Mouse (Mus musculus) forebrain, embryonic 16.5 days (tissue): ENCODE results near the gene Arrb1. TPM values are rescaled to one million over a fixed set of nuclear protein-coding genes. Genes with fewer than 3 reads are reported as not detected.
A peak's percentile ranks its signal among the peaks of the same experiment; 100 is the strongest.

Experiments used
- ATAC-seq: fragments of 200-750 bp; cut with Nextera tagmentation; 2 replicates; pipeline ENCODE4 v1.8.0; 2017; ENCODE audit warnings: mild to moderate bottlenecking, moderate library complexity
- H3K27ac ChIP-seq: fragments of 300-500 bp; sonication (generic); 2 replicates; pipeline ENCODE4 v1.5.1; 2014; ENCODE audit warnings: low read length, control low read depth
- H3K27me3 ChIP-seq: fragments of 300-500 bp; sonication (generic); replicated peaks from 2 replicates; pipeline ENCODE4 v1.6.1; 2014; ENCODE audit warnings: low read length; ENCODE audit not compliant: control insufficient read depth, insufficient read depth
- H3K36me3 ChIP-seq: fragments of 300-500 bp; sonication (generic); 2 replicates; pipeline ENCODE4 v1.6.1; 2014; ENCODE audit not compliant: control insufficient read depth, insufficient read depth
- H3K4me1 ChIP-seq: fragments of 300-500 bp; sonication (generic); replicated peaks from 2 replicates; pipeline ENCODE4 v1.6.1; 2014; ENCODE audit warnings: low read length; ENCODE audit not compliant: control insufficient read depth, insufficient read depth
- H3K4me2 ChIP-seq: fragments of 300-500 bp; sonication (generic); 2 replicates; pipeline ENCODE4 v1.6.1; 2014; ENCODE audit warnings: mild to moderate bottlenecking, low read length, control low read depth
- H3K4me3 ChIP-seq: fragments of 300-500 bp; sonication (generic); replicated peaks from 2 replicates; pipeline ENCODE4 v1.5.1; 2014; ENCODE audit warnings: mild to moderate bottlenecking, low read length, control low read depth
- H3K9ac ChIP-seq: fragments of 300-500 bp; sonication (generic); replicated peaks from 2 replicates; pipeline ENCODE4 v1.6.1; 2014; ENCODE audit warnings: low read depth, low read length, control low read depth
- H3K9me3 ChIP-seq: fragments of 300-500 bp; sonication (generic); 2 replicates; pipeline ENCODE4 v1.6.1; 2016; ENCODE audit warnings: low read length; ENCODE audit not compliant: control insufficient read depth
- WGBS: fragments of 180-500 bp; shearing (Covaris S2); extraction: QIAGEN DNeasy Blood & Tissue Kit; methylation state at CpG from one replicate; pipeline ENCODE4 v1.1.7; 2014; 5-methylcytosine and 5-hydroxymethylcytosine counted together
- polyA plus RNA-seq: library from polyadenylated mRNA; unstranded; fragments of >200 nt; fragmentation: Nextera tagmentation; extraction: Ambion mirVana; gene quantifications from 2 replicates; pipeline ENCODE4 v1.2.1, GENCODE M21; 2015

Gene Arrb1
- polyA plus RNA-seq, 1 experiment from 2014 or later, result 18.1 TPM

DNA sequence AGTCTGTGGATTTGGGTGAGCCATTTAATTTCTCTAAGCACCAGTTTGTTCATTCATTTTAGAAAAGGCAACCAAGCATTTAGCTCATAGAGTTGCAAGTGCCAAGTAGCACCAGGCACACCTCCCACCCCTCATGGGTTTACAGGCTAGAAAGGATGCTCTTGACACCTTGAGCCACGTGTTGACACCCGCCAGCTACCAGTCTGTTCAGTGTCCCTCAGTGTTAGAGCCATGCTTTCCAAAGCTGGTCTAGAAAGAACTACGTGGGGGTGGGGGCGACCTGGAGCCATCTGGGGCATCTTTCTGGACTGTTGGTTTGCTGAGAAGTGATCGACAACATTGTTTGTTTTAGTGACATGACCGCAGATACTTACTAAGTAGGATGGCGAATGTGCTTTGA, 1.7 kb upstream of the Arrb1 start:
- Histone ChIP-seq H3K4me3 (no peak overlapping the region), H3K4me1 (peaks cover 36% of the 10 kb centered on the region), H3K36me3 (no peaks in the 10 kb centered on the region), H3K27ac (no peak overlapping the region), H3K4me2 (no peak overlapping the region), H3K9ac (no peak overlapping the region), H3K9me3 (no peaks in the 10 kb centered on the region), H3K27me3 (no peaks in the 10 kb centered on the region)
- ATAC-seq, result no peak
- 89% methylated on average over 7 of the region's 7 CpGs for WGBS

GRCm38 (mm10) chr7:99534501-99534900, 765 bp upstream of the Arrb1 start:
- WGBS, result 38% methylated on average over 5 of the region's 5 CpGs
- H3K4me3 ChIP-seq, result peak overlapping the region; percentile 87

GRCm38 (mm10) chr7:99535741-99536501, 655 bp downstream of the Arrb1 start:
- H3K36me3 ChIP-seq, result no peaks in the 10 kb centered on the region
- H3K9me3 ChIP-seq, result no peaks in the 10 kb centered on the region
- peak overlapping the region; percentile 90 for H3K27ac ChIP-seq
- peaks cover 57% of the 10 kb centered on the region for H3K4me1 ChIP-seq
- peak overlapping the region; percentile 80 for H3K4me2 ChIP-seq
- no peaks in the 10 kb centered on the region for H3K27me3 ChIP-seq
- ATAC-seq, result peak; percentile 49
- WGBS, result 9% methylated on average over 46 of the region's 46 CpGs
- H3K4me3 ChIP-seq, result peak overlapping the region; percentile 87
- H3K9ac ChIP-seq, result peak overlapping the region; percentile 97

More at GRCm38 (mm10) chr7:99534501-99534900, 765 bp upstream of the Arrb1 start:
- Histone ChIP-seq H3K4me1 (peaks cover 45% of the 10 kb centered on the region), H3K36me3 (no peaks in the 10 kb centered on the region), H3K4me2 (peak overlapping the region; percentile 80), H3K9ac (peak overlapping the region; percentile 97), H3K27me3 (no peaks in the 10 kb centered on the region), H3K9me3 (no peaks in the 10 kb centered on the region), H3K27ac (peak overlapping the region; percentile 90)
- no peak; the same call in 1 of the 2 replicates for ATAC-seq

DNA sequence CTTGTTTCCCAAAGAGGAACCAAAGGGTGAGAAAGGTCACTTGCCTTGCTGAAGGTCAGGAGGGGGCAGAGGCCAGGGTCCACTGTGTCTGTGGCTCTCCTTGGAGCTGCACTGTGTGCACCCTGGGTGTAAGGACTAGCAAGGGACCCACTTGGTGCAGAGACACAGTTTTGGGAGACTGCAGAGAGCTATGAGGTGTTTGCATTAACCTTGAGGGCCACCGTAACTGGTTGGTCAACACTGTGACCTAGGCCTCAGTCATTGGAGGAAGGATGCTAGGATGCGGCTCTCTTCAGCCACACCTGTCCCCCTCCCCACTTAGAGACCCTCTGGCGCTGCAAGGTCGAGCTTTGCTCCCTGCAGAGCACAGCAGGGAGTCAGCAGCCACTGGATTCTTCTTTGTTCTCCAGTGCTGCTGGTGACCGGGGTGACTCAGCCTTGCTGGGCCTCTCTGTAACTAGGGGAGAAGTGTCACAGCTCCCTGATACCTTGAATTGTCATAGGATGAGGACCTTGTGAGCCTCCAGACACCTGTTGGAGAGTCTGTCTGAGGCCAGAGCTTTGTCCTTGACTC, 2.0 kb downstream of the Arrb1 start:
- H3K4me3 ChIP-seq, result peak overlapping the region; percentile 87
- H3K4me2 ChIP-seq, result peak overlapping the region; percentile 80
- H3K27me3 ChIP-seq, result no peaks in the 10 kb centered on the region
- H3K9me3 ChIP-seq, result no peaks in the 10 kb centered on the region
- H3K36me3 ChIP-seq, result no peaks in the 10 kb centered on the region
- WGBS, result 39% methylated on average over 5 of the region's 5 CpGs
- no peak overlapping the region for H3K27ac ChIP-seq
- H3K9ac ChIP-seq, result no peak overlapping the region
- no peak for ATAC-seq
- H3K4me1 ChIP-seq, result peaks cover 57% of the 10 kb centered on the region

- Histone ChIP-seq H3K27ac (no peak overlapping the region), H3K36me3 (no peaks in the 10 kb centered on the region), H3K4me1 (peaks cover 57% of the 10 kb centered on the region), H3K27me3 (no peaks in the 10 kb centered on the region), H3K4me3 (no peak overlapping the region), H3K4me2 (peak overlapping the region; percentile 80), H3K9me3 (no peaks in the 10 kb centered on the region), H3K9ac (peak overlapping the region; percentile 22; the same call in 1 of the 2 replicates)
- no peak for ATAC-seq
- 65% methylated on average over 4 of the region's 4 CpGs for WGBS
Observed at GRCm38 (mm10) chr7:99538421-99538820, 3.2 kb downstream of the Arrb1 start.

GRCm38 (mm10) chr7:99539201-99539891, 4.1 kb downstream of the Arrb1 start:
- ATAC-seq, result no peak
- 28% methylated on average over 8 of the region's 8 CpGs for WGBS
- no peak overlapping the region for H3K4me3 ChIP-seq
- no peak overlapping the region; the same call in none of the 2 replicates for H3K4me2 ChIP-seq
- H3K36me3 ChIP-seq, result no peaks in the 10 kb centered on the region
- no peak overlapping the region for H3K27ac ChIP-seq
- H3K27me3 ChIP-seq, result no peaks in the 10 kb centered on the region
- no peaks in the 10 kb centered on the region for H3K9me3 ChIP-seq
- H3K4me1 ChIP-seq, result peaks cover 54% of the 10 kb centered on the region
- H3K9ac ChIP-seq, result no peak overlapping the region

DNA sequence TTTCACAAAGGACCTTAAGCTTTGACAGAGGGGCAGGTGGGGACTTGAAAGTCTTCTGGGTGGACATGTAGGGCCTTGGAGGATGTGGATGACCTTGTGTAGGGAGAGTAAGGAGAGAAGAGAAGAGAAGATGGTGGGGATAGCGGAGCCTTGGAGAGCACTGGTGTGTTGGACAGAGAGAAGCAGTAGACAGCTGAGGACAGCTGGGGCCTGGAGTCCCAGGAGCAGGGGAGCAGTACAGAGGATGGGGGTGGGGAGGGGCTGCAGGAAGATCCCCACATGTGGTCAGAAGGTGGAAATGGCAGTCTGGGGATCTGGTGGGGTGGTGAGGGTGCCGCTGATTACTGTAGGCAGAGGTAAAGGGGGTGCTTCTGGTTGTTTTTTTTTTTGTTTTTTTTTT, 4.8 kb downstream of the Arrb1 start:
- Histone ChIP-seq H3K4me2 (no peak overlapping the region; the same call in 1 of the 2 replicates), H3K9me3 (no peaks in the 10 kb centered on the region), H3K36me3 (no peaks in the 10 kb centered on the region), H3K9ac (no peak overlapping the region), H3K4me3 (no peak overlapping the region), H3K4me1 (peaks cover 51% of the 10 kb centered on the region), H3K27me3 (no peaks in the 10 kb centered on the region), H3K27ac (no peak overlapping the region)
- ATAC-seq, result no peak
- 95% methylated on average over 2 of the region's 2 CpGs for WGBS

DNA sequence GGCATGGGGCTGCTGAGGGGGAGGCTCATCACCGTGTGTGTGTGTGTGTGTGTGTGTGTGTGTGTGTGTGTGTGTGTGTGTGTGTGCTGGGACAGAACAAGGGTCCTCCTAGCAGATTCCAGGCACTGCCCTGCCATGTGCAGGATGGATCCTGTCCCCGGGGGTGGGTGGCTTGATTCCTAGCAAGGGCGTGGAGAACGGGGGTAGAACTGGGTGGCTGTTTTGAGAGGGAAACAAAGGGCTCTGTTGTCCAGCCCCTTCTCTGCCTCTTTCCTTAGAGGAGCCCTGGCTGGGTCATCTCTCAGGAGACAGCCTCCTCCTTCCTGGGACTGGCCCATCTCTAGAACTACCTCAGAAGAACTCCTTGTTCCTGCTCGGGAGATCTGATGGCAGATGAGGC, 5.9 kb downstream of the Arrb1 start:
- Histone ChIP-seq H3K36me3 (no peaks in the 10 kb centered on the region), H3K9ac (no peak overlapping the region), H3K4me2 (no peak overlapping the region), H3K9me3 (no peaks in the 10 kb centered on the region), H3K4me1 (peaks cover 60% of the 10 kb centered on the region), H3K4me3 (no peak overlapping the region), H3K27me3 (no peaks in the 10 kb centered on the region), H3K27ac (no peak overlapping the region)
- ATAC-seq, result no peak
- 48% methylated on average over 5 of the region's 5 CpGs for WGBS

DNA sequence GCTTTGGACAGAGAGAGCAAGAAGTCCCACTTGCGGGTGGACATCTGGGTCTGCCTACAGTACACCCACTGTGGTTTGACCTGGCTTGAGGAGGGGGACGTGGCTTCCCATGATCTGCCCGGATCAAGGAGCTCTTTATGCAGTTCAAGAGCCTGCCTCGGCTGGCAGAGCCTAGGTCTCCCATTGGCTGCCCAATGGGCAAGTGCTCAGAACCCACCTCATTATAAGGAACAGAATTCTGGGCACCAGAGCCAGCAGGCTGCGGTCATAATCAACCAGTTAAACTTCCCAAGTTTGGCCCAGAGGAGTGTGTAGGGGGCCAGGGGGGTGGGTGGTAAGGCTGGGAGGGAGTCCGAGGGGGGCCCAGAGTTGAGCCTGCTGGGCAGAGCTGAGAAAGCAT, 9.0 kb downstream of the Arrb1 start:
- H3K9ac ChIP-seq, result 0 out of 2 replicates have a peak overlapping the region, but pooled peaks have one; percentile 5

More for the DNA sequence above, 9.0 kb downstream of the Arrb1 start:
- no peaks in the 10 kb centered on the region for H3K9me3 ChIP-seq
- no peak overlapping the region for H3K4me3 ChIP-seq
- H3K27ac ChIP-seq, result no peak overlapping the region; the same call in 1 of the 2 replicates
- 31% methylated on average over 6 of the region's 6 CpGs for WGBS
- H3K4me1 ChIP-seq, result peaks cover 38% of the 10 kb centered on the region
- no peaks in the 10 kb centered on the region for H3K27me3 ChIP-seq
- no peaks in the 10 kb centered on the region for H3K36me3 ChIP-seq
- peak; percentile 64; the same call in 1 of the 2 replicates for ATAC-seq
- no peak overlapping the region for H3K4me2 ChIP-seq
